Mouse (Mus musculus) heart, postnatal 36 days (tissue): ENCODE measurements around the gene Flt1. TPM values are rescaled to one million over a fixed set of nuclear protein-coding genes. Genes with fewer than 3 reads are reported as not detected.
A peak's percentile ranks its signal among the peaks of the same experiment; 100 is the strongest.

Experiments used
- DNase-seq, 2 experiments: peaks; one replicate each; pipeline ENCODE4 v3.0.0; 2021 to 2022
- intact Hi-C: fragments of 180-260 bp; cut with DNase I; formaldehyde crosslinking; loops from one replicate; pipeline ENCODE4 v1.15.1; 2025
- total RNA-seq, 2 experiments: library from RNA; stranded (reverse); gene quantifications; 2 replicates each; pipeline ENCODE4 v1.2.3; 2021

Gene Flt1
- total RNA-seq, 2 experiments from 2014 or later = 61.4 to 87.8 TPM

GRCm38 (mm10) chr5:147726701-147727393 is 1.0 kb upstream of the Flt1 start:
- intact Hi-C loops = loop anchor here (1.0 to 5.0 kb wide), 2 partner anchors 24 to 145 kb away; no protein-coding TSS in a partner anchor
- peak in 1 of 2 experiments; percentile 38 for DNase-seq

DNA sequence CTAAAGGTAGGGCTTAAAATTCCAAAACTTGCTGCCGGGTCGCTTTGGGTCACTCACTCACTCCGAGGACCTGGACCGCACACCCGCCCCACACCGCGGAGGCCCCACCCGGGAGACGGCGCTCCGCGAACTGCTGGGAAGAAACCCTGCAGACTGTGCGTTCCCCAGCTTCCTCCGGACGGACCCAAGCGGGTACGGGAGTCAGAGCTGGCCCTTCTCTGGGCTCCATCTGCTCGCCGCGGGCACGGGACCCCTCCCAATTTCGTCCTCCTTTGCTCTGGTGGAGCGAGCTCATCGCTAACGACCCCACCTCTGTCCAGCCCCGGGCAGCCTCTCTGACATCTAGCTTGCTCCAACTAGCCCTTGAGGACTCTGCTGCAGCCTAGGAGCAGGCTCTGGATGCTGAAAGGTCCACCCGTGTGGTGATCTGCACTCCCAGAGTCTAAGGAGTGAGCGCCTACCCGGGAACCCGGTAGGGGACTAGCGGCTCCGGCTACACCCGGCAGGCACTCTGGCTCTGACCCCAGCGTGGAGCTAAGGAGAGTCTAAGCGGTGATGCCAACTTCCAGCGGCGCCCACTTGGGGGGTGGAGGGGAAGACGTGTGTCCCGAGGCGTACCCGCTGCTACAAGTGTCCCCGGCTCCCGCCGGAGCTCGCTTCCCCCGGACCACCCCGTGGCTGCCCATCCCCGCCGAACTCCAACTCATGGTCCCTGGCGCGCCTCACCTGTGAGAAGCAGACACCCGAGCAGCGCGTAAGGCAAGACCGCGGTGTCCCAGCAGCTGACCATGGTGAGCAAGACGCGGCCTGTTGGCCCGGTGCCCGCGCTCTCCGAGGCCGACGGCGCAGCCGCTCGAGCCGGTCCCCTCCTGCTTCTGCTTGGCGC is 623 bp downstream of the Flt1 start:
- intact Hi-C loops = loop anchor here (5.0 kb wide), 2 partner anchors 143 to 187 kb away; no protein-coding TSS in a partner anchor

GRCm38 (mm10) chr5:147724391-147724790 is 1.4 kb downstream of the Flt1 start:
- no peak for DNase-seq

More for the DNA sequence above, 623 bp downstream of the Flt1 start:
- DNase-seq = peak; percentile 34 to 39

DNA sequence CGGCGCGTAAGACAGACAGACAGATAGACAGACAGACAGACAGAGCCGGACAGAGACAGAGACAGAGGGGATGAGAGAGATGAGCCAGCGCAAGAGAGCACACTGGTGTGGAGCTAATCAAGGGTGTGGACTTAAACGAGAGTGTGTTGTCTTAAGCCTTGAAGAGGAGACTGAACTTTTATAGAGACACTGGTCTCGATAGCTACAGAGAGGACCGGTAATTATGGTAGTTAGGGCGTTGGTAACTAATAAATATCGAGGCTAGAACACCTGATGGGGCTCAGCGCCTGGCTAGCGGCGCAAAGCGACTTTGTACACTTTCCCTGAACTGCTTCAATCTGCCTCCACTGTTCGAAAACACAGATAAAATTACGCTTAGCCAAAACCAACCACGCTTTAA is 2.0 kb downstream of the Flt1 start:
- no peak for DNase-seq
- intact Hi-C loops = loop anchor here (2.0 to 5.0 kb wide), 2 partner anchors 125 to 188 kb away; no protein-coding TSS in a partner anchor

More at GRCm38 (mm10) chr5:147724391-147724790, 1.4 kb downstream of the Flt1 start:
- intact Hi-C loops = loop anchor here (5.0 kb wide), 1 partner anchor 188 kb away; no protein-coding TSS in a partner anchor

GRCm38 (mm10) chr5:147721438-147721837 is 4.4 kb downstream of the Flt1 start:
- no peak for DNase-seq
- intact Hi-C loops = loop anchor here (5.0 kb wide), 1 partner anchor 191 kb away; no protein-coding TSS in a partner anchor

GRCm38 (mm10) chr5:147718335-147718734 is 7.5 kb downstream of the Flt1 start:
- DNase-seq = no peak

GRCm38 (mm10) chr5:147716697-147717217 is 9.1 kb downstream of the Flt1 start:
- peak in 1 of 2 experiments; percentile 25 for DNase-seq
- intact Hi-C loops = loop anchor here (5.0 kb wide), 1 partner anchor 34 kb away; no protein-coding TSS in a partner anchor

More at GRCm38 (mm10) chr5:147718335-147718734, 7.5 kb downstream of the Flt1 start:
- intact Hi-C loops = loop anchor here (5.0 kb wide), 1 partner anchor 36 kb away; no protein-coding TSS in a partner anchor

DNA sequence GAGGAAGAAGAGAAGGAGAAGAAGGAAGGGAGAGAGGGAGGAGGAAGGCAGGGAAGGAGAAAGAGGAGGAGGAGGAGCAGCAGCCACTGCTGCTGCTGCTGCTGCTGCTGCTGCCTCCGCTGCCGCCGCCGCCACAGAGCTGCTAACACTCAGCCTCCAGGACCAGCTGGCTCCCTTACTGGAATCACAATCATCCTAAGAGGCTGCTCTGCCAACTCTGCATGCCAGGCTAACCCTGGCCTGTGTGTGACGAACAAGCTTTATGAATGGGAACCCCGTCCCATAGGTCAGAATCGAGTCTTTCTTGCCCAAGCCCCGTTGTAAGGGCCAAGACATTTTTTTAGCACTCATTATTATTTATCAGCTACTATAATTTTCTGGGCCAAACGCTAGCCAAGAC is 9.5 kb downstream of the Flt1 start:
- intact Hi-C loops = loop anchor here (5.0 kb wide), 1 partner anchor 34 kb away; no protein-coding TSS in a partner anchor
- DNase-seq = no peak

- intact Hi-C loops = loop anchor here (5.0 kb wide), 1 partner anchor 33 kb away; no protein-coding TSS in a partner anchor
- DNase-seq = no peak
These were observed 10.4 kb downstream of the Flt1 start for GRCm38 (mm10) chr5:147715391-147715790.

DNA sequence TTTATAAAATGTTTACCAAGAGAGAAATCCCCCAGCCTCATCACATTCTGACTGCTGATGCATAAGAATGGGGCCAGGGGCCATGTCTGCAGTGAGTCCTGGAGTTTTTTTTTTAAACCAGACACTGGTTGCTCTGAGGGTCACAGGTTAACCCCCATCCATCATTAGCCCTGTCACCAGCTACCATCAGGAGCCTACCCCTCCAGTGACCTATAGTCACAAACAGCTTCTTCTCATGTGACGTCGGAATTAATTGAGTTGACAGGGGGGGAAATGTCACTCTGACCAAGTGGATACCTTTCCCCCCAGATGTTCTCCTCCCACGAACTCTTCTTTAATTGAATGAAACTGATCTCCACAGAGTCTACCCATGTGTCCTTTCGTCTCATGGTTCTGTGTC is 17.3 kb downstream of the Flt1 start:
- intact Hi-C loops = no loop called here
- DNase-seq = no peak

- intact Hi-C loops = no loop called here
These were observed 18.3 kb downstream of the Flt1 start for GRCm38 (mm10) chr5:147707479-147707878.

DNA sequence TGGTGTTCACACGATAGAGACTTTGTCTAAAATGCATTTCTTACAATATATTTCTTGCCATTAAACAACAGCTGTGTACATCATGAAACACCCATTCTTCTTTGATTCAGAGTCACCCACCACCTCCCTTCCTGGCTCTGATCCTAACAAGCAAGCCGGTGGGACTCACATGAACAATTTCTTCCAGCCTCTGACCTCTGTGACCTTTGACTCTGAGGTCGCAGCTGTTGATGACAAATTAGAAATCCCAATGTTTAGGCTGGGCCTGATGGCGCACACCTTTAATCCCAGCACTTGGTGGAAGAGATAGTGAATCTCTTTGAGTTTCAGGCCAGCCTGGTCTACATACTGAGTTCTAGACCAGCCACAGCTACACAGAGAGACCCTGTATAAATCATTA is 20.9 kb downstream of the Flt1 start:
- intact Hi-C loops = no loop called here
- DNase-seq = no peak

More at GRCm38 (mm10) chr5:147707479-147707878, 18.3 kb downstream of the Flt1 start:
- no peak for DNase-seq

- no peak for DNase-seq
- intact Hi-C loops = no loop called here
These were observed 23.4 kb downstream of the Flt1 start for GRCm38 (mm10) chr5:147702423-147702822.

DNA sequence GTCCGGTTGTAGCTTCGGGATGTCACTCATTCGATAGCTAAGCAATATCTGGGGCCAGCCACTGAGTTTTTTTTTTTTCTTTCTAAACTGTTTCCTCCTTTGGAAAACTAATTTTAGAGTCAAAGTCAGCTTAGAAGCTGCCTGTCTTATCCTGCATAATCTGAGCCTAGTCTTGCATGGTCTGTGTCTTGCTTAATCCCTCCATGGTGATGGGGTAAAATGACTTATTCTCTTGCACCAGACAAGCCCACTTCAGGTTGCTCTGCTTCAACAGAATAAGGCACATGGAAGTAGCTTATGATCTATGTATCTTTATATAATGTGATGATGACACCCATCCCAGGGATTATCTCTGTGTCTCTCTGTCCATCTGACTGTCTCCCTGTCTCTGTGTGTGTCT is 24.8 kb downstream of the Flt1 start:
- intact Hi-C loops = no loop called here
- DNase-seq = no peak

GRCm38 (mm10) chr5:147698044-147698443 is 27.8 kb downstream of the Flt1 start:
- intact Hi-C loops = no loop called here

DNA sequence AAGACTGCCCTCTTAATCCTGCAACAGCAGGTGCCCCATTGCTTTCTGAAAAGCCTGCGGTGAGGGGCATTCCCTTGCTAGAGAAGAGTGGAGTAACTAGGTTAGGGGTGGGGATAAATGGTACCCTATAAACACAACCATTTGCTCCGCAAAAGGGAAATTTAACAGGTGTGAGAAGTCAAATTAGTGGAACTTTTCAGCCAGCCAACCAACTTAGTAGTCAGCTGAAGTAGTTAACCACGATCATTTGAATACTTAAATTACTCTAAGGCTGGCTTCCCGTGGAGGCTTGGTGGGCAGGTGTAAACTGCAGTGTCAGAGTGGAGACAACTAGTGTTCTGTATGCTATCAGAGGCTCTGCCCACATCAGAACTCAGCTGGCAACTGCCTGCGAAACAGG is 28.6 kb downstream of the Flt1 start:
- intact Hi-C loops = no loop called here

More at GRCm38 (mm10) chr5:147698044-147698443, 27.8 kb downstream of the Flt1 start:
- DNase-seq = no peak

DNA sequence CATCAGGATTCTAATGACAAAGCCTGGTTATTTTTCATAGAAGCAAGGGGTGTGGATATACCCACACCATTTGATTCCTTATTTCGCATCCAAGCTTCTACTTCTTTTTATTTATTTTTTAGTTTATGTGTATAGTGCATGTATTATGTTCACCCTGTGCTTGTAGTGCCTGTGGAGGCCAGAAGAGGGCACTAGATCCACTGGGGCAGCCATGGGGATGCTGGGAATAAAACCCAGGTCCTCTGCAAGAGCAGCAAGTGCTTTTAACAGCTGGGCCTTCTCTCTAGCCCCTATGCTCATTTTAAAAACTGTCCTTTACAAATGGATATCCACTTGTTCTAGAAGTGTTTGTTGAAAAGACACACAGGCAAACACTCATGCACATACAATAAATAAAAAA is 33.2 kb downstream of the Flt1 start:
- no peak for DNase-seq
- intact Hi-C loops = no loop called here

More for the DNA sequence above, 28.6 kb downstream of the Flt1 start:
- DNase-seq = no peak

GRCm38 (mm10) chr5:147683707-147684323 is 42.0 kb downstream of the Flt1 start:
- intact Hi-C loops = loop anchor here (5.0 kb wide), 1 partner anchor 33 kb away; no protein-coding TSS in a partner anchor

GRCm38 (mm10) chr5:147681224-147681623 is 44.6 kb downstream of the Flt1 start:
- intact Hi-C loops = loop anchor here (5.0 kb wide), 1 partner anchor 36 kb away; no protein-coding TSS in a partner anchor

More at GRCm38 (mm10) chr5:147683707-147684323, 42.0 kb downstream of the Flt1 start:
- DNase-seq = no peak

DNA sequence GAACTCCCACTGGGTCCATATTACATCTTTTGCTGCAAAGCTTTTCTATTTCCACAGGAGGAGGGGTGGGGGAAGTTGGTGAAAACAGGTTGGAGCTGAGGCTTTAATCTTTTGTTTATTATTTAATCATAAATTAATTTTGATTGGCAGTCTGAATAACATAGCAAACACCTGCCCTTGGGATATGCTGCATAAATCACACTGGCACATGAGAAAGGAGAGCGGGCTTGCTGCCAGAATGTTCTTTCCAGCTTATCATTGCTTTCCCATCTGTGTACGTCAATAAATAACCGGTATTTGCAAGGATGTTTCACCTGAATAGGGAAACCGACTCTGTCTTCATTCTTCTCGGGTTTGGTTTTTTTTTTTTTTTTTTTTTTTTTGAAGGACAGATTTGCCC is 45.1 kb downstream of the Flt1 start:
- no peak for DNase-seq
- intact Hi-C loops = loop anchor here (5.0 kb wide), 1 partner anchor 37 kb away; no protein-coding TSS in a partner anchor

More at GRCm38 (mm10) chr5:147681224-147681623, 44.6 kb downstream of the Flt1 start:
- DNase-seq = no peak
